Comparison of ENCODE assay signal across 26 mouse cellular contexts in the genomic region with DNA sequence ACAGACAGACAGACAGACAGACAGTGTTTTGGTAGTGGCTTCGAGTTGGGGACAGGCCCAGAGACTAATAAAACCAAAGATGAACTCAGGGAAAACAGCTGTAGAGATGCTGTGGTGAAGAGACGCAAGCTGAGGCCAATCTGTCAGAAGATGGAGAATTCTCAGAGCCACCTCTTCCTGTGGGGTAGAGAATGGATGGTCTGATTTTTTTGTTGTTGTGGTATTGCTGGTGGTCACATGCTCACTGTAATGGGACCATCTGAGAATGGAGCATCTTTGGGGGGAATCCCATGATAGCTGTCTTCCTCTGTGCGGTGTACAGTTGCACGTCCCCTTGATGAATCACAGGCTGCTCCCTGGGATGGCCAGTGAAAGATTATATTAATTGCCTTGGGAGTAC. TPM values are rescaled to one million over a fixed set of nuclear protein-coding genes. Genes with fewer than 3 reads are reported as not detected.
DNase-seq lines count a peak whose midpoint lies in the region; ATAC-seq and TF ChIP-seq lines count a peak whose summit lies in the region.
"Had no signal": no experiment of that assay in that cellular context is flagged by ENCODE, and none has a peak within 500 bp of the region (broad histone marks: within the 10 kb centered on the region; RNA-seq: fewer than 3 reads in every experiment).

No protein-coding gene starts in this region.

- H3K4me3 ChIP-seq in forebrain, embryonic 11.5 days (ENCODE audit: low read depth, low read length), result no peak overlapping the region
- H3K4me3 ChIP-seq in forebrain, embryonic 10.5 days, result no peak overlapping the region
- H3K4me3 ChIP-seq in C2C12 (ENCODE audit: insufficient read depth, poor library complexity, severe bottlenecking), result no peak overlapping the region
- no peak overlapping the region for H3K4me3 ChIP-seq in CH12.LX (replicated peaks in 1 of 3; ENCODE audit: low read depth in 2 of 3, low read length in 2 of 3, poor library complexity in 1 of 3)
- H3K4me3 ChIP-seq in myocyte, result no peak overlapping the region

- TF ChIP-seq EP300 in CH12.LX (IDR thresholded peaks at IDR 0.05; ENCODE audit: low read length), result peak; percentile 31; the same call in 1 of the 2 replicates

- no peaks in the 10 kb centered on the region for H3K79me3 ChIP-seq in C2C12 (ENCODE audit: low read depth)

- ATAC-seq in forebrain, embryonic 11.5 days (replicated peaks; ENCODE audit: low FRiP score), result no peak
- ATAC-seq in megakaryocyte, adult 5-6 weeks (ENCODE audit: poor library complexity, severe bottlenecking), result no peak
- ATAC-seq: activated CD4-positive, CD25-positive, alpha-beta regulatory T cell, adult 4 months; CD4-positive, CD25-positive, alpha-beta regulatory T cell, adult 4 months; Patski had no signal

- no peak for TF ChIP-seq POLR2A in CH12.LX (IDR thresholded peaks at IDR 0.05; ENCODE audit: low read depth, low read length)
- no peak for TF ChIP-seq POLR2A in myocyte (IDR thresholded peaks at IDR 0.05; ENCODE audit: insufficient read length, low read depth)

- H3K4me2 ChIP-seq in forebrain, embryonic 11.5 days (ENCODE audit: low read depth, low read length, severe bottlenecking), result no peak overlapping the region
- H3K4me2 ChIP-seq in CH12.LX (ENCODE audit: insufficient read depth, low read depth, poor library complexity, severe bottlenecking) (no peak overlapping the region), myocyte (ENCODE audit: low read depth) (peak overlapping the region; percentile 27)

- no peaks in the 10 kb centered on the region for H3K79me2 ChIP-seq in C2C12 (ENCODE audit: control insufficient read depth, insufficient read depth)
- no peaks in the 10 kb centered on the region for H3K79me2 ChIP-seq in CH12.LX (replicated peaks; ENCODE audit: control insufficient read depth, extremely low read depth, insufficient read depth, poor library complexity, severe bottlenecking)
- no peaks in the 10 kb centered on the region for H3K79me2 ChIP-seq in myocyte (ENCODE audit: control insufficient read depth, insufficient read depth)

- peak; percentile 30 for DNase-seq in forebrain, embryonic 11.5 days (ENCODE audit: low spot score)
- DNase-seq in forebrain, embryonic 10.5 days (ENCODE audit: extremely low spot score, low spot score), result no peak
- peak; percentile 76 for DNase-seq in CH12.LX (ENCODE audit: extremely low read depth)
- DNase-seq in cerebellum, adult 11 months, result no peak
- no peak for DNase-seq in left cerebral cortex, adult 11 months (ENCODE audit: low spot score)
- DNase-seq: adrenal gland, adult 2 months; adrenal gland, adult 8-10 months; adrenal gland, postnatal 10 days; adrenal gland, postnatal 14 days; adrenal gland, postnatal 25 days; adrenal gland, postnatal 36 days; B cell, adult 2 months; cerebellum, adult 11-12 months; cerebellum, adult 18-20 months; cerebellum, adult 2 months; cerebellum, adult 8-10 months had no signal

- H3K4me1 ChIP-seq in forebrain, embryonic 11.5 days (replicated peaks; ENCODE audit: control insufficient read depth, insufficient read depth, low read length), result no peaks in the 10 kb centered on the region
- H3K4me1 ChIP-seq in forebrain, embryonic 10.5 days, result peaks cover 12% of the 10 kb centered on the region; the same call in 1 of the 2 replicates
- peaks cover 0 to 42% of the 10 kb centered on the region in 2 experiments; a peak in 3 of 4 replicates for H3K4me1 ChIP-seq in CH12.LX (ENCODE audit: control insufficient read depth in 1 of 2, insufficient read depth in 2 of 2)

- no peak overlapping the region for H3K27ac ChIP-seq in forebrain, embryonic 11.5 days (ENCODE audit: low read depth, low read length)
- no peak overlapping the region for H3K27ac ChIP-seq in forebrain, embryonic 10.5 days
- H3K27ac ChIP-seq in CH12.LX (ENCODE audit: insufficient read depth, low read depth), result no peak overlapping the region

- dilution Hi-C loops in CH12.LX (cut with MboI; ENCODE audit: extremely low pct_ligation_motif_present, extremely low pct_unique_long_range_greater_than_20kb, low sequenced_read_pairs), result no loop called here

- no peak for TF ChIP-seq RAD21 in CH12.LX (IDR thresholded peaks at IDR 0.05; ENCODE audit: low read depth, low read length)

- 80% methylated on average over 4 of the region's 4 CpGs for WGBS in forebrain, embryonic 11.5 days
- 82% methylated on average over 4 of the region's 4 CpGs for WGBS in forebrain, embryonic 10.5 days

- no peak overlapping the region for H3ac ChIP-seq in C2C12 (ENCODE audit: control insufficient read depth, insufficient read length, low read depth)
- H3ac ChIP-seq in myocyte (ENCODE audit: control insufficient read depth, insufficient read length), result no peak overlapping the region

- no peaks in the 10 kb centered on the region; the same call in 1 of the 2 replicates for H3K27me3 ChIP-seq in forebrain, embryonic 11.5 days (ENCODE audit: control insufficient read depth, insufficient read depth, low read length)
- peaks cover 20% of the 10 kb centered on the region for H3K27me3 ChIP-seq in forebrain, embryonic 10.5 days (ENCODE audit: poor library complexity, severe bottlenecking)
- H3K27me3 ChIP-seq in C2C12 (ENCODE audit: control insufficient read depth, insufficient read depth, insufficient read length) (peaks cover 13% of the 10 kb centered on the region), CH12.LX (replicated peaks) (peaks cover 8% of the 10 kb centered on the region), myocyte (ENCODE audit: control insufficient read depth, insufficient read depth, insufficient read length) (peaks cover 10% of the 10 kb centered on the region)

- in situ Hi-C loops in CH12.LX (cut with MboI; ENCODE audit: low pct_ligation_motif_present, low pct_unique_long_range_greater_than_20kb, low sequenced_read_pairs), result no loop called here

- TF ChIP-seq CTCF in C2C12 (IDR thresholded peaks at IDR 0.05; ENCODE audit: control insufficient read depth, insufficient read depth, insufficient read length) (no peak), CH12.LX (conservative IDR thresholded peaks at IDR 0.05 in 1 of 2, IDR thresholded peaks at IDR 0.05 in 1 of 2; ENCODE audit: low read depth in 2 of 2, low read length in 2 of 2) (no peak)

- H3K9ac ChIP-seq in forebrain, embryonic 11.5 days (ENCODE audit: low read length), result no peak overlapping the region
- H3K9ac ChIP-seq in CH12.LX (ENCODE audit: insufficient read depth, low read depth), result no peak overlapping the region

- H3K9me3 ChIP-seq in forebrain, embryonic 11.5 days (ENCODE audit: control insufficient read depth, low read length), result no peaks in the 10 kb centered on the region
- no peaks in the 10 kb centered on the region for H3K9me3 ChIP-seq in forebrain, embryonic 10.5 days
- H3K9me3 ChIP-seq in CH12.LX (replicated peaks; ENCODE audit: low read length), result no peaks in the 10 kb centered on the region
- H3K9me3 ChIP-seq: G1E had no signal

- H3K36me3 ChIP-seq in forebrain, embryonic 11.5 days (ENCODE audit: control insufficient read depth, insufficient read depth, low read length), result no peaks in the 10 kb centered on the region
- no peaks in the 10 kb centered on the region for H3K36me3 ChIP-seq in forebrain, embryonic 10.5 days (replicated peaks)
- H3K36me3 ChIP-seq in C2C12 (ENCODE audit: control insufficient read depth, insufficient read depth) (no peaks in the 10 kb centered on the region), CH12.LX (replicated peaks in 1 of 2; ENCODE audit: control insufficient read depth in 1 of 2, insufficient read depth in 1 of 2, low read length in 1 of 2) (no peaks in the 10 kb centered on the region), myocyte (ENCODE audit: control insufficient read depth, insufficient read depth) (no peaks in the 10 kb centered on the region)
- H3K36me3 ChIP-seq: G1E had no signal

RNA-seq across cellular contexts. Expression of gene Cd7, which starts 3.3 kb away (rescaled TPM):
- polyA plus RNA-seq in forebrain, embryonic 11.5 days (2014; fragmentation: Nextera tagmentation; extraction: Ambion mirVana), result not detected in 2 replicates
- polyA plus RNA-seq in forebrain, embryonic 10.5 days (2016; fragmentation: Nextera tagmentation; extraction: Ambion mirVana), result not detected in 2 replicates
- polyA plus RNA-seq in C2C12 (2012; fragmentation: generic; extraction: Trizol) (not detected), CH12.LX (2012; ENCODE audit: insufficient read length, low read depth) (0.67 and 1.0 TPM in 2 replicates), myocyte (2012; fragmentation: generic; extraction: Trizol) (0.35 TPM)
- total RNA-seq in CH12.LX (2012; rRNA removed) (0.84 and 2.7 TPM in 2 replicates), CH12.LX (2014; rRNA removed) (0.51 and 0.82 TPM in 2 replicates)
- total RNA-seq in megakaryocyte, adult 5-6 weeks (2015), result 52.3 and 53.9 TPM in 2 replicates
- 14.8 and 17.3 TPM in 2 replicates for total RNA-seq in megakaryocyte, adult 5-6 weeks (2017)
- total RNA-seq: adrenal gland, postnatal 25 days; G1E had no signal
- polyA plus RNA-seq: G1E, Patski had no signal

RNA-seq across cellular contexts. Expression of gene Sectm1b, which starts 20.9 kb away (rescaled TPM):
- not detected in 2 replicates for polyA plus RNA-seq in forebrain, embryonic 11.5 days (2014; fragmentation: Nextera tagmentation; extraction: Ambion mirVana)
- not detected in 2 replicates for polyA plus RNA-seq in forebrain, embryonic 10.5 days (2016; fragmentation: Nextera tagmentation; extraction: Ambion mirVana)
- polyA plus RNA-seq in C2C12 (2012; fragmentation: generic; extraction: Trizol) (not detected), CH12.LX (2012; ENCODE audit: insufficient read length, low read depth) (not detected in 2 replicates), myocyte (2012; fragmentation: generic; extraction: Trizol) (not detected)
- total RNA-seq in CH12.LX (2012; rRNA removed) (not detected in 2 replicates), CH12.LX (2014; rRNA removed) (not detected in 2 replicates)
- not detected in 2 replicates for total RNA-seq in megakaryocyte, adult 5-6 weeks (2015)
- total RNA-seq in megakaryocyte, adult 5-6 weeks (2017), result not detected in 2 replicates
- total RNA-seq: adrenal gland, adult 2 months; adrenal gland, adult 8-10 months; adrenal gland, postnatal 10 days; adrenal gland, postnatal 14 days; adrenal gland, postnatal 25 days; adrenal gland, postnatal 36 days; ES-E14; MEL had no signal
- polyA plus RNA-seq: activated CD4-positive, CD25-positive, alpha-beta regulatory T cell, adult 4 months; adrenal gland, adult 2 months; brain, embryonic 14.5 days; CD4-positive, CD25-positive, alpha-beta regulatory T cell, adult 4 months; cerebellum, adult 2 months; G1E had no signal

RNA-seq across cellular contexts. Expression of gene Sectm1a, which starts 38.5 kb away (rescaled TPM):
- polyA plus RNA-seq in forebrain, embryonic 11.5 days (2014; fragmentation: Nextera tagmentation; extraction: Ambion mirVana), result not detected in 2 replicates
- polyA plus RNA-seq in forebrain, embryonic 10.5 days (2016; fragmentation: Nextera tagmentation; extraction: Ambion mirVana), result not detected in 2 replicates
- polyA plus RNA-seq in C2C12 (2012; fragmentation: generic; extraction: Trizol) (not detected), CH12.LX (2012; ENCODE audit: insufficient read length, low read depth) (not detected in 2 replicates), myocyte (2012; fragmentation: generic; extraction: Trizol) (0.12 TPM)
- total RNA-seq in CH12.LX (2012; rRNA removed) (0.08 TPM in 1 of 2 replicates, not detected in the other), CH12.LX (2014; rRNA removed) (not detected in 2 replicates)
- total RNA-seq in megakaryocyte, adult 5-6 weeks (2015), result 0.46 TPM in 1 of 2 replicates, not detected in the other
- total RNA-seq in megakaryocyte, adult 5-6 weeks (2017), result 0.88 TPM in 1 of 2 replicates, not detected in the other
- total RNA-seq: adrenal gland, adult 2 months; adrenal gland, postnatal 14 days; adrenal gland, postnatal 25 days; adrenal gland, postnatal 36 days; ES-E14 had no signal
- polyA plus RNA-seq: activated CD4-positive, CD25-positive, alpha-beta regulatory T cell, adult 4 months; brain, embryonic 14.5 days; CD4-positive, CD25-positive, alpha-beta regulatory T cell, adult 4 months; cerebellum, adult 2 months; G1E had no signal

RNA-seq across cellular contexts. Expression of gene Csnk1d, which starts 51.4 kb away (rescaled TPM):
- polyA plus RNA-seq in forebrain, embryonic 11.5 days (2014; fragmentation: Nextera tagmentation; extraction: Ambion mirVana), result 102 and 103 TPM in 2 replicates
- polyA plus RNA-seq in forebrain, embryonic 10.5 days (2016; fragmentation: Nextera tagmentation; extraction: Ambion mirVana), result 120 and 123 TPM in 2 replicates
- 79.2 TPM for polyA plus RNA-seq in C2C12 (2012; fragmentation: generic; extraction: Trizol)
- 92.1 and 96.8 TPM in 2 replicates for total RNA-seq in CH12.LX (2012; rRNA removed)
- 77.7 and 77.8 TPM in 2 replicates for total RNA-seq in CH12.LX (2014; rRNA removed)
- 134 and 136 TPM in 2 replicates for polyA plus RNA-seq in CH12.LX (2012; ENCODE audit: insufficient read length, low read depth)
- 79.5 TPM for polyA plus RNA-seq in myocyte (2012; fragmentation: generic; extraction: Trizol)
- total RNA-seq in megakaryocyte, adult 5-6 weeks (2015), result 56.0 and 64.8 TPM in 2 replicates
- total RNA-seq in megakaryocyte, adult 5-6 weeks (2017), result 67.8 and 69.7 TPM in 2 replicates

Comparison
In these comparisons a context has a peak if more than half of its experiments do, and no peak if none do; other contexts are left out.
1. DNase-seq: peak in forebrain, embryonic 11.5 days (single experiment) and CH12.LX (single experiment); none in forebrain, embryonic 10.5 days (single experiment), cerebellum, adult 11 months (single experiment) and left cerebral cortex, adult 11 months (single experiment).